9 mouse cellular contexts compared by ENCODE assay signal in the genomic region with DNA sequence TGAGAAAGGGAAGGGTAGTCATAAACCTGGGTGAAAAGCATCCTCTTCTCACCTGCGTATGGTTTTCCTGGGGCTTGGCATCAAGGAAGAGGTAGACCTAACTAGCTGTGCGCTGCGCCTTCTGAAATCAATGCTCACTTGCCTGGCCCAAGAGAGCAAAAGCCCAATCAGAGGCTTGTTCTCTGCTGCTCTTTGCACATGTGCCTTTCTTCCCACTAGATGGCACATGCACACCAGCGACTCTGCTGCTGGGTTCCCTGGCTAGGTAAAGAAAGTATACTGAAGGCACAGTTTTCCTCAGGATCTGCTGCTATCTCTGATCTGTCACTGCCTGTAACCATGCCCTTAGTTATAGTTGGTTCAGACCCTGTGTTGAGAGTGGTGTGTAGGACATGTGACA.
DNase-seq lines count a peak whose midpoint lies in the region; TF ChIP-seq lines count a peak whose summit lies in the region.
"Had no signal": no experiment of that assay in that cellular context is flagged by ENCODE, and none has a peak within 500 bp of the region (broad histone marks: within the 10 kb centered on the region; RNA-seq: fewer than 3 reads in every experiment).

No protein-coding gene starts in this region.

- H3K27ac ChIP-seq in gastrocnemius, adult 2 months: no peak overlapping the region
- no peak overlapping the region for H3K27ac ChIP-seq in ES-E14 (ENCODE audit: insufficient read depth, low read depth, low read length, poor library complexity, severe bottlenecking)

- in situ Hi-C loops in ES-E14 (cut with MboI; ENCODE audit: low sequenced_read_pairs in 2 of 2, unreplicated experiment in 2 of 2): no loop called here

- H3K9ac ChIP-seq in ES-E14 (ENCODE audit: insufficient read depth, low read depth, low read length, poor library complexity, severe bottlenecking): no peak overlapping the region

- intact Hi-C loops in gastrocnemius, adult 2 months (cut with DNase I): no loop called here
- intact Hi-C loops in gastrocnemius, postnatal 14 days (cut with DNase I; ENCODE audit: low total_unique reads): no loop called here

- H3K4me1 ChIP-seq in lung, adult 2 months (ENCODE audit: control insufficient read depth, insufficient read depth, low read length): no peaks in the 10 kb centered on the region
- H3K4me1 ChIP-seq in ES-E14 (ENCODE audit: control insufficient read depth in 2 of 2, insufficient read depth in 2 of 2, low read length in 2 of 2, poor library complexity in 1 of 2): no peaks in the 10 kb centered on the region

- H3K36me3 ChIP-seq in ES-E14 (ENCODE audit: control insufficient read depth, insufficient read depth, low read length, poor library complexity, severe bottlenecking): peaks cover 3% of the 10 kb centered on the region; the same call in 1 of the 2 replicates

- no peak for TF ChIP-seq POLR2A in lung, adult 2 months (IDR thresholded peaks at IDR 0.05; ENCODE audit: borderline replicate concordance, extremely low read depth, low read depth, low read length)

- WGBS in lung, adult 2 months: 83% methylated on average over 4 of the region's 4 CpGs

- DNase-seq in gastrocnemius, adult 2 months: no peak
- no peak for DNase-seq in gastrocnemius, postnatal 14 days
- no peak for DNase-seq in lung, adult 2 months
- DNase-seq in lung, postnatal 4 days: no peak
- peak; percentile 6 for DNase-seq in ES-E14 (ENCODE audit: low read depth, low spot score)
- peak; percentile 12 for DNase-seq in forelimb bud, embryonic 11.5 days (ENCODE audit: low read depth, low spot score)
- no peak for DNase-seq in yolk sac, embryonic 10.5 days (ENCODE audit: low spot score)
- DNase-seq in layer of hippocampus, postnatal 10 days (ENCODE audit: low spot score in 2 of 2): no peak
- DNase-seq: lung, postnatal 36 days had no signal

- TF ChIP-seq CTCF in gastrocnemius, adult 2 months (IDR thresholded peaks at IDR 0.05): peak; percentile 27; the same call in 1 of the 2 replicates
- peak; percentile 41; the same call in 1 of the 2 replicates for TF ChIP-seq CTCF in lung, adult 2 months (IDR thresholded peaks at IDR 0.05; ENCODE audit: insufficient read depth, low read length)

- H3K9me3 ChIP-seq in ES-E14 (ENCODE audit: control insufficient read depth, insufficient read depth, low read depth, low read length): no peaks in the 10 kb centered on the region

- no peak overlapping the region for H3K4me3 ChIP-seq in gastrocnemius, adult 2 months
- H3K4me3 ChIP-seq in lung, adult 2 months (replicated peaks; ENCODE audit: extremely low read depth, low read depth, low read length): no peak overlapping the region
- no peak overlapping the region for H3K4me3 ChIP-seq in ES-E14 (ENCODE audit: insufficient read depth in 1 of 2, low read depth in 1 of 2, low read length in 2 of 2, poor library complexity in 1 of 2, severe bottlenecking in 1 of 2)

TF ChIP-seq in ES-E14, 5 proteins besides CTCF, POLR2A, EP300 and RAD21:
- TF ChIP-seq ZC3H11A (IDR thresholded peaks at IDR 0.05; ENCODE audit: borderline replicate concordance, low read depth, low read length) (no peak), MAFK (IDR thresholded peaks at IDR 0.05; ENCODE audit: insufficient read depth, low read depth, low read length) (no peak), CHD2 (IDR thresholded peaks at IDR 0.05; ENCODE audit: low read depth, low read length) (no peak), HCFC1 (IDR thresholded peaks at IDR 0.05; ENCODE audit: borderline replicate concordance, insufficient read depth, low read length) (no peak), ZNF384 (IDR thresholded peaks at IDR 0.05; ENCODE audit: low read depth, low read length) (no peak)

Comparison
In these comparisons a context has a peak if more than half of its experiments do, and no peak if none do; other contexts are left out.
1. DNase-seq: peak in ES-E14 (single experiment) and forelimb bud, embryonic 11.5 days (single experiment); none in gastrocnemius, adult 2 months (single experiment), gastrocnemius, postnatal 14 days (single experiment), lung, adult 2 months (single experiment), lung, postnatal 4 days (0 of 2), yolk sac, embryonic 10.5 days (single experiment) and layer of hippocampus, postnatal 10 days (0 of 2).